Mouse (Mus musculus) brain, embryonic 14.5 days (tissue): Measurements from ENCODE around the gene 1810055G02Rik.

ENCODE experiments used
- CTCF ChIP-seq: fragments of 200-500 bp; IDR thresholded peaks from 2 replicates; pipeline ENCODE4 v1.5.1; 2012; ENCODE audit warnings: inconsistent platforms, mild to moderate bottlenecking, moderate library complexity, borderline replicate concordance; ENCODE audit not compliant: insufficient read depth, insufficient read length; ENCODE audit errors: extremely low read depth
- POLR2A ChIP-seq: fragments of 200-500 bp; IDR thresholded peaks from 2 replicates; pipeline ENCODE4 v1.6.1; 2012; ENCODE audit warnings: mild to moderate bottlenecking, inconsistent platforms, borderline replicate concordance; ENCODE audit not compliant: poor library complexity, insufficient read depth, insufficient read length, severe bottlenecking; ENCODE audit errors: extremely low read depth

GRCm38 (mm10) chr19:3714381-3714780 lies 6.3 kb downstream of the 1810055G02Rik start:
- TF ChIP-seq CTCF (no peak), POLR2A (no peak)
